Comparison of ENCODE assay signal across 8 mouse cellular contexts in genomic region chr6:140514205-140515110, GRCm38 (mm10).
DNase-seq lines count a peak whose midpoint lies in the region; ATAC-seq and TF ChIP-seq lines count a peak whose summit lies in the region.

No protein-coding gene starts in this region.

- H3K4me3 ChIP-seq in forebrain, embryonic 10.5 days, result no peak overlapping the region
- no peak overlapping the region for H3K4me3 ChIP-seq in forebrain, postnatal 0 days (ENCODE audit: low read depth, low read length)
- peak overlapping the region; percentile 64 for H3K4me3 ChIP-seq in brown adipose tissue, adult 24 weeks (ENCODE audit: insufficient read depth, low read depth, low read length)
- peak overlapping the region; percentile 29 for H3K4me3 ChIP-seq in heart, embryonic 13.5 days
- no peak overlapping the region for H3K4me3 ChIP-seq in midbrain, embryonic 16.5 days (ENCODE audit: low read depth, low read length)

- H3K4me1 ChIP-seq in forebrain, embryonic 10.5 days, result peaks cover 49% of the 10 kb centered on the region
- H3K4me1 ChIP-seq in forebrain, postnatal 0 days (ENCODE audit: insufficient read depth), result no peaks in the 10 kb centered on the region
- peaks cover 2% of the 10 kb centered on the region for H3K4me1 ChIP-seq in brown adipose tissue, adult 24 weeks (ENCODE audit: control insufficient read depth, insufficient read depth, insufficient read length, low read length)
- H3K4me1 ChIP-seq in heart, embryonic 13.5 days, result peaks cover 37% of the 10 kb centered on the region
- H3K4me1 ChIP-seq in midbrain, embryonic 16.5 days (ENCODE audit: control insufficient read depth, insufficient read depth, low read length), result peaks cover 17% of the 10 kb centered on the region

- H3K36me3 ChIP-seq in forebrain, embryonic 10.5 days (replicated peaks), result no peaks in the 10 kb centered on the region
- no peaks in the 10 kb centered on the region for H3K36me3 ChIP-seq in forebrain, postnatal 0 days (ENCODE audit: insufficient read depth)
- H3K36me3 ChIP-seq in heart, embryonic 13.5 days, result no peaks in the 10 kb centered on the region
- no peaks in the 10 kb centered on the region for H3K36me3 ChIP-seq in midbrain, embryonic 16.5 days (ENCODE audit: control insufficient read depth, insufficient read depth, low read length)

- H3K27ac ChIP-seq in forebrain, embryonic 10.5 days, result peak overlapping the region; percentile 44; the same call in 1 of the 2 replicates
- H3K27ac ChIP-seq in forebrain, postnatal 0 days (ENCODE audit: low read depth, low read length), result no peak overlapping the region
- H3K27ac ChIP-seq in brown adipose tissue, adult 24 weeks (replicated peaks; ENCODE audit: low read depth, low read length), result peak overlapping the region; percentile 68
- H3K27ac ChIP-seq in heart, embryonic 13.5 days (replicated peaks), result peak overlapping the region; percentile 74
- H3K27ac ChIP-seq in midbrain, embryonic 16.5 days (ENCODE audit: low read length), result peak overlapping the region; percentile 50; the same call in 1 of the 2 replicates

- no peak for TF ChIP-seq CTCF in forebrain, postnatal 0 days (IDR thresholded peaks at IDR 0.05; ENCODE audit: low read depth)

- H3K9me3 ChIP-seq in forebrain, embryonic 10.5 days, result no peaks in the 10 kb centered on the region
- H3K9me3 ChIP-seq in forebrain, postnatal 0 days (ENCODE audit: low read length), result no peaks in the 10 kb centered on the region
- H3K9me3 ChIP-seq in heart, embryonic 13.5 days, result no peaks in the 10 kb centered on the region
- H3K9me3 ChIP-seq in midbrain, embryonic 16.5 days (replicated peaks; ENCODE audit: control insufficient read depth, low read length, poor library complexity, severe bottlenecking), result no peaks in the 10 kb centered on the region

- no peak for DNase-seq in forebrain, embryonic 10.5 days (ENCODE audit: extremely low spot score, low spot score)
- no peak for DNase-seq in forebrain, postnatal 0 days
- DNase-seq in kidney, postnatal 14 days, result peak; percentile 55
- DNase-seq in right cerebral cortex, postnatal 10 days (ENCODE audit: low spot score in 2 of 2), result no peak
- DNase-seq in spleen, postnatal 14 days (ENCODE audit: low spot score in 2 of 2), result no peak

- H3K27me3 ChIP-seq in forebrain, embryonic 10.5 days (ENCODE audit: poor library complexity, severe bottlenecking), result no peaks in the 10 kb centered on the region
- H3K27me3 ChIP-seq in forebrain, postnatal 0 days (ENCODE audit: insufficient read depth, low read length), result no peaks in the 10 kb centered on the region
- no peaks in the 10 kb centered on the region for H3K27me3 ChIP-seq in heart, embryonic 13.5 days (replicated peaks)
- H3K27me3 ChIP-seq in midbrain, embryonic 16.5 days (ENCODE audit: control insufficient read depth, insufficient read depth, low read depth, low read length), result no peaks in the 10 kb centered on the region

- no peak overlapping the region for H3K9ac ChIP-seq in forebrain, postnatal 0 days
- H3K9ac ChIP-seq in heart, embryonic 13.5 days, result peak overlapping the region; percentile 71
- H3K9ac ChIP-seq in midbrain, embryonic 16.5 days (ENCODE audit: low read depth, low read length), result no peak overlapping the region

- WGBS in forebrain, embryonic 10.5 days, result 20% methylated on average over 8 of the region's 8 CpGs
- WGBS in forebrain, postnatal 0 days, result 12% methylated on average over 8 of the region's 8 CpGs
- 16% methylated on average over 8 of the region's 8 CpGs for WGBS in heart, embryonic 13.5 days
- 11% methylated on average over 8 of the region's 8 CpGs for WGBS in midbrain, embryonic 16.5 days

- no peak overlapping the region for H3K4me2 ChIP-seq in forebrain, postnatal 0 days (ENCODE audit: low read depth)
- H3K4me2 ChIP-seq in heart, embryonic 13.5 days, result peak overlapping the region; percentile 61
- H3K4me2 ChIP-seq in midbrain, embryonic 16.5 days (ENCODE audit: low read length), result no peak overlapping the region

- no peak for ATAC-seq in forebrain, postnatal 0 days
- ATAC-seq in heart, embryonic 13.5 days (ENCODE audit: extremely low read depth, insufficient number of reproducible peaks, low FRiP score, low TSS enrichment), result no peak
- ATAC-seq in midbrain, embryonic 16.5 days, result peak; percentile 26; the same call in 1 of the 2 replicates

Comparison
In these comparisons a context has a peak if more than half of its experiments do, and no peak if none do; other contexts are left out.
1. H3K4me3 ChIP-seq: peak in brown adipose tissue, adult 24 weeks (single experiment) and heart, embryonic 13.5 days (single experiment); none in forebrain, embryonic 10.5 days (single experiment), forebrain, postnatal 0 days (single experiment) and midbrain, embryonic 16.5 days (single experiment).